Comparison of ENCODE assay signal across 10 mouse cellular contexts in the genomic region with DNA sequence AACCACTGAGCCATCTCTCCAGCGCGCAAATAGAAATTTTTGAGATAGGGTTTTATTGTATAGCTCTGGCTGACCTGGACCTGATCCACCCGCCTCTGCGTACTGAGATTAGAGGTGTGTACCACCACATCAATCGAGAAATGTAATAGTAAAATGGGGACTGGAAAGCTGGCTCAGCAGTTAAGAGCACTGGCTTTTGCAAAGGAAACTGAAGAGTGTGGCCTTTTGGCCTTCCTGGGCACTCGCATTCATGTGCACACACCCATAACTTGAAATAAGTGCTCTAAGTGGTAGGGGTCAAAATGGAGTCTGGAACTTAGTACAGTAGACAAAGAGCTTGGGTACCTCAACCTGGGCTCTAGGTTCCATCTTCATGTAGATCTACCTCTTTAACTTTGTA. TPM values are rescaled to one million over a fixed set of nuclear protein-coding genes. Genes with fewer than 3 reads are reported as not detected.
DNase-seq lines count a peak whose midpoint lies in the region; ATAC-seq lines count a peak whose summit lies in the region.
"Had no signal": no experiment of that assay in that cellular context is flagged by ENCODE, and none has a peak within 500 bp of the region (broad histone marks: within the 10 kb centered on the region; RNA-seq: fewer than 3 reads in every experiment).

No protein-coding gene starts in this region.

- H3K27ac ChIP-seq in heart, embryonic 16.5 days (ENCODE audit: low read length), result no peak overlapping the region
- H3K27ac ChIP-seq in embryonic facial prominence, embryonic 13.5 days, result no peak overlapping the region
- no peak overlapping the region for H3K27ac ChIP-seq in limb, embryonic 13.5 days

- 76% methylated on average over 6 of the region's 6 CpGs for WGBS in heart, embryonic 16.5 days
- WGBS in embryonic facial prominence, embryonic 13.5 days, result 92% methylated on average over 6 of the region's 6 CpGs
- WGBS in limb, embryonic 13.5 days, result 93% methylated on average over 6 of the region's 6 CpGs

- ATAC-seq in heart, embryonic 16.5 days (replicated peaks; ENCODE audit: extremely low read depth, insufficient read depth, low FRiP score), result no peak
- ATAC-seq in embryonic facial prominence, embryonic 13.5 days (ENCODE audit: insufficient number of reproducible peaks, insufficient read depth, low FRiP score, low TSS enrichment, low read depth), result no peak
- no peak for ATAC-seq in limb, embryonic 13.5 days (ENCODE audit: low FRiP score, low read depth)

- H3K9me3 ChIP-seq in heart, embryonic 16.5 days (replicated peaks; ENCODE audit: control insufficient read depth, low read length), result no peaks in the 10 kb centered on the region
- H3K9me3 ChIP-seq in embryonic facial prominence, embryonic 13.5 days, result no peaks in the 10 kb centered on the region
- no peaks in the 10 kb centered on the region for H3K9me3 ChIP-seq in limb, embryonic 13.5 days

- H3K36me3 ChIP-seq in heart, embryonic 16.5 days (ENCODE audit: control insufficient read depth, insufficient read depth), result peaks cover 13% of the 10 kb centered on the region
- peaks cover 35% of the 10 kb centered on the region for H3K36me3 ChIP-seq in embryonic facial prominence, embryonic 13.5 days
- H3K36me3 ChIP-seq in limb, embryonic 13.5 days, result peaks cover 47% of the 10 kb centered on the region

- H3K27me3 ChIP-seq in heart, embryonic 16.5 days (ENCODE audit: control insufficient read depth, insufficient read depth, low read length), result no peaks in the 10 kb centered on the region
- no peaks in the 10 kb centered on the region for H3K27me3 ChIP-seq in embryonic facial prominence, embryonic 13.5 days
- no peaks in the 10 kb centered on the region for H3K27me3 ChIP-seq in limb, embryonic 13.5 days

- no peak for DNase-seq in heart, adult 9 months (ENCODE audit: low spot score in 2 of 2)
- DNase-seq in CD4-positive helper T cell, adult 2 months (ENCODE audit: low read depth, low spot score), result peak; percentile 46
- no peak for DNase-seq in cerebellum, adult 9-10 months
- no peak for DNase-seq in kidney, adult 18-20 months
- DNase-seq in frontal cortex, postnatal 25 days (ENCODE audit: low spot score in 2 of 2), result no peak
- DNase-seq: adrenal gland, postnatal 25 days had no signal

- H3K4me3 ChIP-seq in heart, embryonic 16.5 days (ENCODE audit: low read length), result peak overlapping the region; percentile 9
- peak overlapping the region; percentile 73; the same call in 1 of the 2 replicates for H3K4me3 ChIP-seq in embryonic facial prominence, embryonic 13.5 days
- peak overlapping the region; percentile 98 for H3K4me3 ChIP-seq in limb, embryonic 13.5 days

- peaks cover 24% of the 10 kb centered on the region for H3K4me1 ChIP-seq in heart, embryonic 16.5 days (ENCODE audit: control insufficient read depth, insufficient read depth, low read length)
- peaks cover 24% of the 10 kb centered on the region for H3K4me1 ChIP-seq in embryonic facial prominence, embryonic 13.5 days
- peaks cover 30% of the 10 kb centered on the region for H3K4me1 ChIP-seq in limb, embryonic 13.5 days

- H3K9ac ChIP-seq in heart, embryonic 16.5 days (ENCODE audit: low read length), result no peak overlapping the region
- H3K9ac ChIP-seq in embryonic facial prominence, embryonic 13.5 days, result no peak overlapping the region
- no peak overlapping the region for H3K9ac ChIP-seq in limb, embryonic 13.5 days

- peak overlapping the region; percentile 68 for H3K4me2 ChIP-seq in heart, embryonic 16.5 days (ENCODE audit: low read depth, low read length)
- H3K4me2 ChIP-seq in embryonic facial prominence, embryonic 13.5 days, result peak overlapping the region; percentile 68
- peak overlapping the region; percentile 70 for H3K4me2 ChIP-seq in limb, embryonic 13.5 days (replicated peaks)

RNA-seq across cellular contexts. Expression of gene Catsper2, which starts 2.8 kb away (rescaled TPM):
- polyA plus RNA-seq in heart, embryonic 16.5 days (2015; fragmentation: Nextera tagmentation; extraction: Ambion mirVana), result 2.7 and 3.4 TPM in 2 replicates
- 3.3 and 3.8 TPM in 2 replicates for polyA plus RNA-seq in embryonic facial prominence, embryonic 13.5 days (2015; fragmentation: Nextera tagmentation; extraction: Ambion mirVana)
- 3.0 TPM in 2 replicates for polyA plus RNA-seq in limb, embryonic 13.5 days (2015; fragmentation: Nextera tagmentation; extraction: Ambion mirVana)

RNA-seq across cellular contexts. Expression of gene Pdia3, which starts 2.8 kb away (rescaled TPM):
- 468 and 473 TPM in 2 replicates for polyA plus RNA-seq in heart, embryonic 16.5 days (2015; fragmentation: Nextera tagmentation; extraction: Ambion mirVana)
- 657 and 685 TPM in 2 replicates for polyA plus RNA-seq in embryonic facial prominence, embryonic 13.5 days (2015; fragmentation: Nextera tagmentation; extraction: Ambion mirVana)
- polyA plus RNA-seq in limb, embryonic 13.5 days (2015; fragmentation: Nextera tagmentation; extraction: Ambion mirVana), result 760 and 810 TPM in 2 replicates

RNA-seq across cellular contexts. Expression of gene Ell3, which starts 27.7 kb away (rescaled TPM):
- polyA plus RNA-seq in heart, embryonic 16.5 days (2015; fragmentation: Nextera tagmentation; extraction: Ambion mirVana), result 1.1 and 1.6 TPM in 2 replicates
- 12.2 and 22.4 TPM in 2 replicates for polyA plus RNA-seq in embryonic facial prominence, embryonic 13.5 days (2015; fragmentation: Nextera tagmentation; extraction: Ambion mirVana)
- polyA plus RNA-seq in limb, embryonic 13.5 days (2015; fragmentation: Nextera tagmentation; extraction: Ambion mirVana), result 9.8 TPM in 2 replicates

RNA-seq across cellular contexts. Expression of gene Strc, which starts 29.4 kb away (rescaled TPM):
- polyA plus RNA-seq in heart, embryonic 16.5 days (2015; fragmentation: Nextera tagmentation; extraction: Ambion mirVana), result not detected in 2 replicates
- polyA plus RNA-seq in embryonic facial prominence, embryonic 13.5 days (2015; fragmentation: Nextera tagmentation; extraction: Ambion mirVana), result not detected in 2 replicates
- polyA plus RNA-seq in limb, embryonic 13.5 days (2015; fragmentation: Nextera tagmentation; extraction: Ambion mirVana), result not detected in 2 replicates
- polyA plus RNA-seq: liver, embryonic 16.5 days had no signal

RNA-seq across cellular contexts. Expression of gene Serf2, which starts 32.6 kb away (rescaled TPM):
- polyA plus RNA-seq in heart, embryonic 16.5 days (2015; fragmentation: Nextera tagmentation; extraction: Ambion mirVana), result 468 and 577 TPM in 2 replicates
- 552 and 638 TPM in 2 replicates for polyA plus RNA-seq in embryonic facial prominence, embryonic 13.5 days (2015; fragmentation: Nextera tagmentation; extraction: Ambion mirVana)
- polyA plus RNA-seq in limb, embryonic 13.5 days (2015; fragmentation: Nextera tagmentation; extraction: Ambion mirVana), result 513 and 546 TPM in 2 replicates

Comparison
In these comparisons a context has a peak if more than half of its experiments do, and no peak if none do; other contexts are left out.
1. H3K4me3 ChIP-seq: peak in every context shown above with its lines; median percentile 98 in limb, embryonic 13.5 days; 73 in embryonic facial prominence, embryonic 13.5 days; 9 in heart, embryonic 16.5 days.